Mouse (Mus musculus) heart, postnatal 0 days (tissue): ENCODE data around the gene Taf5l.

ENCODE experiments used
- CTCF ChIP-seq: IDR thresholded peaks from 2 replicates; pipeline ENCODE4 v1.5.1; 2016; ENCODE audit warnings: antibody characterized with exemption, control low read depth, low read depth
- EP300 ChIP-seq: IDR thresholded peaks from 2 replicates; pipeline ENCODE4 v1.6.1; 2016; ENCODE audit warnings: antibody characterized with exemption, low read depth

- TF ChIP-seq CTCF (no peak), EP300 (no peak)
These were observed 39.5 kb downstream of the Taf5l start for GRCm38 (mm10) chr8:123981674-123982073.
